Mouse (Mus musculus): ENCODE measurements around the gene Spata21.

The Spata21 gene

DNA sequence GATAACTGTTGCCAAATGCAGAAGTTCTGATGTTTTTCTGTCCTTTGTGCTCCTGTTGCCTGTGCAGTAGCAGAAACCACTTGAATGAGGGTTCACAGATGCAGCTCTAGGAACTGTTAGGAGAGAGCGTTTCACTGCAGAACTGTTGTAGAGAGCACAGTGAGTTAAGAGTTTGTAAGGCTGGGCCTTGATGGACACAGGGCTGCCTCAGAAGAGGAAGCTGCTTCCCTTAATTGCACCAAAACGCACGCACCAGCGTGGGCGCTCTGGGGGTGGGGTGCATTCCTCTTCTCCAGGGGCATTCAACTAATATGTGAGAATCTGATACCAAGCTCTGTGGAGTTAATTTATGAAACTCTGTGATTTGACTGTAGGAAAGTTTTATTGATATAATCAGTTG, 71.5 kb downstream of the Spata21 start:
- no peak for DNase-seq

DNA sequence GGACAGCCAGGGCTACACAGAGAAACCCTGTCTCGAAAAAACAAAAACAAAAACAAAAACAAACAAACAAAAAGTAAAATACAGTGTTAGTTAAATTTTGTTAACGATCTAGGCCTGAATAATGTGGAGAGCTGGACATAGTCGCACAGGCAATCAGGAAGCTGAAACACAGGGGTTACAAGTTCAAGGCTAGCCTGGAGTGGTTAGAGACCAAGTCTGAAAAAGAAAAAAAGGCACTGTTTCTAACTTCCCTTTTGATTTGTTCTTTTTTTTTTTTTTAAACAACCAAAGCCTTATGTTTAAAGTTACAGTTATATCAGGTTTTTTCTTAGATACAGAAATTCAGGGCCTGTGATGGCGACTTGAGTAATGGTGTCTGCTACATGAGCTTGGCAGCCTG, 72.1 kb downstream of the Spata21 start:
- no peak for DNase-seq

DNA sequence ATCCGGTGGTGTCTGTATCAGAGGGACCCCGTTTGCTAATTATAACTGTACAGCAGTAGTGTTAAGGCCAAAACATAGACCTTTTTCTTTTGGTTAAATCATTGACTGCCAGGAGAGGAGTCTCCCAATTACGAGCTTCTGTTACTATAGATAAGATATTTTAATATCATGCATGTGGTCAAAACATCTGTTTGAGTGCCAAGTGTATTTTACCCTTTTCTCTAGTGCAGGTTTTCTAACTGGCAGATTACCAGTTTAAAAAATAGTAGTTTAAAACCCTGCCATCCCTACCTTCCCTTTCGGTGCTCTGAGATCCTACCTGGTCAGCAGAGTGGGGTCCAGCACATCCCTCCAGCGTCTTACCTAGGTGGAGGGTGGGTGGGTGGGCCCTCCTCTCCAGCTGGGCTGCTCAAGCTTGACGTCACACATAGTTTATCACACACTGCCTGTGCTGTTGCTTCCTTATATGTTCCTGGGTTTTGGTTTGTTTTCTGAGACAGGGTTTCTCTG, 73.6 kb downstream of the Spata21 start:
- DNase-seq: no peak
